Mouse (Mus musculus): ENCODE data around the gene Khdc4.
A peak's percentile ranks its signal among the peaks of the same experiment; 100 is the strongest.

Khdc4 gene

GRCm38 (mm10) chr3:88684980-88685941 is at the start of gene Khdc4:
Gene Khdc4, plus strand, starts transcription at chr3:88685803.
- peak; percentile 98 for DNase-seq

- no peak for DNase-seq
Measured at GRCm38 (mm10) chr3:88636555-88636986, 49.0 kb upstream of the Khdc4 start.

- no peak for DNase-seq
Measured at GRCm38 (mm10) chr3:88637134-88637533, 48.5 kb upstream of the Khdc4 start.

GRCm38 (mm10) chr3:88639239-88639638 is 46.4 kb upstream of the Khdc4 start:
- DNase-seq: no peak

- peak; percentile 90 for DNase-seq
Measured at GRCm38 (mm10) chr3:88640676-88641075, 44.9 kb upstream of the Khdc4 start.

- no peak for DNase-seq
Measured at GRCm38 (mm10) chr3:88643078-88643477, 42.5 kb upstream of the Khdc4 start.

GRCm38 (mm10) chr3:88645937-88646336 is 39.7 kb upstream of the Khdc4 start:
- no peak for DNase-seq

GRCm38 (mm10) chr3:88646426-88646995 is 39.1 kb upstream of the Khdc4 start:
- no peak for DNase-seq

- DNase-seq: no peak
Measured at GRCm38 (mm10) chr3:88647076-88647475, 38.5 kb upstream of the Khdc4 start.

GRCm38 (mm10) chr3:88647779-88648413 is 37.7 kb upstream of the Khdc4 start:
- no peak for DNase-seq

- DNase-seq: no peak
Measured at GRCm38 (mm10) chr3:88648452-88649168, 37.0 kb upstream of the Khdc4 start.

GRCm38 (mm10) chr3:88649186-88649585 is 36.4 kb upstream of the Khdc4 start:
- no peak for DNase-seq

GRCm38 (mm10) chr3:88649967-88650366 is 35.6 kb upstream of the Khdc4 start:
- DNase-seq: no peak

- DNase-seq: no peak
Measured at GRCm38 (mm10) chr3:88650713-88651504, 34.7 kb upstream of the Khdc4 start.

GRCm38 (mm10) chr3:88651669-88652618 is 33.7 kb upstream of the Khdc4 start:
- DNase-seq: no peak

- DNase-seq: peak; percentile 76
Measured at GRCm38 (mm10) chr3:88652846-88653515, 32.6 kb upstream of the Khdc4 start, which contains the start of gene Rxfp4. Gene Rxfp4, minus strand, starts transcription at chr3:88653142.

- no peak for DNase-seq
Measured at GRCm38 (mm10) chr3:88653516-88654370, 31.9 kb upstream of the Khdc4 start.

- peak; percentile 77 for DNase-seq
Measured at GRCm38 (mm10) chr3:88654621-88655020, 31.0 kb upstream of the Khdc4 start.

GRCm38 (mm10) chr3:88655619-88656018 is 30.0 kb upstream of the Khdc4 start:
- DNase-seq: no peak

Data from lung, postnatal 36 days (tissue).